Mouse (Mus musculus): Measurements from ENCODE around the gene Gtf3c1. TPM values are rescaled to one million over a fixed set of nuclear protein-coding genes. Genes with fewer than 3 reads are reported as not detected.
"Not testable (repeated sequence)": the region's sequence is repeated elsewhere in the genome, so short reads cannot be mapped to it uniquely, and the experiment has no call there.

Gtf3c1 gene
- total RNA-seq (2021) = 10 to 100 TPM; 36.8 to 43.7 TPM
- long read RNA-seq, experiment 1, full-length matches to known transcripts = 19 of 24 reads
- long read RNA-seq, experiment 1, partial matches to known transcripts = 4 of 24 reads
- long read RNA-seq, experiment 1, other reads (novel, unspliced or antisense) = 1 of 24 reads
- long read RNA-seq, experiment 2, full-length matches to known transcripts = 12 of 21 reads
- long read RNA-seq, experiment 2, partial matches to known transcripts = 6 of 21 reads
- long read RNA-seq, experiment 2, other reads (novel, unspliced or antisense) = 3 of 21 reads

- DNase-seq = peak; percentile 100
Measured at GRCm38 (mm10) chr7:125707593-125708022, at the start of gene Gtf3c1, which contains the start of gene D430042O09Rik. TSS of gene Gtf3c1 (minus strand) at chr7:125707780. TSS of gene D430042O09Rik (plus strand) at chr7:125707888.

GRCm38 (mm10) chr7:125756806-125757205, 49.2 kb upstream of the Gtf3c1 start:
- no peak for DNase-seq

DNA sequence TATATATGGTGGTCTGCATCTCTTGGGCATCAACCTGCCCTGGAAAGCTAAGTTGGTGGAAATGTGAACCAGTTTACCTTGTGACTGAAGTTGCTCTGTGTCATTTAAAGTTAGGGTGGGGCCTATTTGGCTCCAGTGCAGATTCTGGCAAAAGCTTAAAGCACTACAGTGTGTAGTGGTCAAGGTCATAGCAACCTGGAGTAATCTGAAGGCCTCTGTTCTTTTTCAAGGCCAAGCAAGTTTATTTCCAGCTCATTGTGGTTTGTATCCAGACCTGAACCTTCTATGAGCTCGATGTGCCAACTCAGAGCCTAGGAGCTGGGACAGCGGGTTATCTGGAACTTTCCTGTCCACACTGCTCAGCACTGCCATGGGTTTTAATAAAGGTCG, 45.7 kb upstream of the Gtf3c1 start:
- DNase-seq = no peak

DNA sequence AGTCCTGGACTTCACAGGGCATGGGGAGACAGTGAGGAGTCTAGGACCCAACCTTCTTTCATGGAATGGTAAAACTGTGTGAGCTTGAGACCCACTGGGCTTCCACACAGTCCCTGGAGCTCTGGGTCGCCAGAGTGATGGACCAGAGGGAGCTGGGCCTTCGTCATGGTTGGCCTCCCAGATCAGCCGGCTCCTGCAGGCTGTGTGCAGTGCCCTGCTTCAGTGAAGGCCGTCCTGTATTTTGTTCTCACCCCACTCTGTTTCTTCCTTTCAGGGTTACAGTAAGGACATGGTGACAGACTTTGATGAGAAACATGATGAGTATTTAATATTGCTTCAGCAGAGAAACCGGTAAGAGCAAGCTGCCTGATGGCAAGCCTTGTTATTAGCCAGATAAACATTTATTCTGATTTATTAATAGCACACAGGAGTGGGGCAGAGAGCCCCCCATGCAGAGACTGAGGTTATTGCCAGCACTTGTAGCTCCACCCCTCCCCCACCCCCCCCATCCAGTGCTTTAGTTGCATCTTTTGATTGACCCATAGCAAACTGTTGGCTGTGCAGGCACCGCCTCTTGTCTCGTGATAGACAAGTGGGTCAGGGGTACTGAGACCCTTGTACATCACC, 45.2 kb upstream of the Gtf3c1 start:
- no peak for DNase-seq

DNA sequence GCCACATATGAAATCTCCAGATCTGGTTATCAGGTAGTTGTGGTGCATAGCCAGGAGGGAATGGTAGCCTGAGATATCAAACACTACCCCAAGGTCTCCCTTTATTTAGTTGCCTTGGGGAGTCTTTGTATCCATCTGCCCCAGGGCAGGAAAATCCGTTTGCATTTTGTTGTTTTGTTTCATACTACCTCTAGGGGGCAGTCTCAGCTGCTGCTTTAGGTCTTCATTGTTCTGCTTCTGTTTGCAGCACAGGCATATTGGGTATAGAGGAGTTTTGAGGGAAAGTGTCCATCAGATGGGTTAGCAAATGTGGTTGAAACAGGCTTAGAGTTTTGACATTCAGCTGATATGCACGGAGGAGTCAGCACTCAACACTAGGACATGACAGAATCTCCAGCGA, 40.6 kb upstream of the Gtf3c1 start:
- no peak for DNase-seq

DNA sequence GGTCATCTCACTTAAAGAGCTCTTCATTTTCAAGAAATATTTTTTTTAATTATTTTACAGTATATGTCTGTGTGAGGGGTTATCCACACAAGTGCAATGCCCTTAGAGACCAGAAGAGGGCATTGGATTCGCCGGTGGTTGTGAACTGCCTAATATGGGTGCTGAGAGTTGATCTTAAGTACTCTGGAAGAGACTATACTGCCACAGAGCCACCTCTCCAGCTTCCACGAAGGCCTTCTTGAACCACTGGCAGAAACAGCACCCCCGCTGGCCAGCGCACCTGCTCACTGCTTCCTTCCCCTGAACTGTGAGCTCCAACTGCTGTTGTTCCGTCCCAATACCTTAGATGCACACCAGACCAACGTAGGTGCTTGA, 39.7 kb upstream of the Gtf3c1 start:
- DNase-seq = no peak

DNA sequence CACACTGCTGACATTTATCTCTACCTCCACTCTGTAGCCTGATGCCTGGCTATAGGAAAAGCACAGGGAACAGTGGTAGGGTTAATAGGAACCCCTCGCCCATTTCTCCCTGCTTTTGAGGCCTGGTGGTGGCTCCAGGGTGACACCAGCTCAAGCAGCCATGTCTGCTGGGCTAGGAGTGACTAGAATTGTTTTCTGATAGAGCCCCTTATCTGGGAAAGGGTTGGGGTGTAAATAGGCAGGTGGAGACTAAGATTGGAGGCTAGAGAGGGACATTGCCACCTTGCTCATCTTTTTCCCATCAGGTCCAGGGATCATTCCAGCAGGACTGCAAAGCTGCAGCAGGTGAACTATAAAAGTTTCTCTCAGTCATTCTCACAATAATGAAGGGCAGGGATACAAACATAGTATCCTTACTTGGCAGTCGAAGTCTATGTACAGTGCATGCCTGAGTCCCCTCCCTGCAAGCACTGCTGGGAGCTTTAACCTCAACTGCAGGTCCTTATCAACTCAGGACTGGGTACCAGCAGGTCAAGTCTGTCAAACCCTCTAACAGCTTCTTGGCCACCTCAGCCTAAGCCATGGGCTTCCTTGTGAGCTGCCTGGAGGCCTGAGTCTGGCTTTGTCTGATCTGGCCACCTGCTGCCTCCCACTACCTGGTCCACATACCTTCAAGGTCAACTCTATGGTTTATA, 39.2 kb upstream of the Gtf3c1 start:
- no peak for DNase-seq

- DNase-seq = no peak
Measured at GRCm38 (mm10) chr7:125744774-125745173, 37.2 kb upstream of the Gtf3c1 start.

- DNase-seq = no peak
Measured at GRCm38 (mm10) chr7:125741271-125741703, 33.7 kb upstream of the Gtf3c1 start.

DNA sequence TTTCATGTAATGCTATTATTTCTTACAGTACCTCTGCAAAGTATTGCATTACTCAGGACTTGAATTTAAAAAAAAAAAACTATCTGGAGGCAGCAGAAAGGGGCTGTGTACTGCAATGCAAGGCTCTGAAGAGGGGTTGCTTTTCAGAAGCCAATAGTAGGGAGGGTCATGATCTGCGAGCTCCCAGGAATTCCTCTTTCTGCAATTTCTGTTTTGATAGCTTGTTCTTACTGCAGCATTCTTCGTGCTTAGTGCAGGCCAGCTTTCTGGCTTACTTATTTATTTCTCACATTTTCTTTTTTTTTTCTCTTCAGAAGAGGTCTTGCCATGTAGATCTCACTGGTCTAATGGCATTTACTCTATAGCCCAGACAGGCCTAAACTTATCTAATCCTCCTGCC, 32.9 kb upstream of the Gtf3c1 start:
- no peak for DNase-seq

DNA sequence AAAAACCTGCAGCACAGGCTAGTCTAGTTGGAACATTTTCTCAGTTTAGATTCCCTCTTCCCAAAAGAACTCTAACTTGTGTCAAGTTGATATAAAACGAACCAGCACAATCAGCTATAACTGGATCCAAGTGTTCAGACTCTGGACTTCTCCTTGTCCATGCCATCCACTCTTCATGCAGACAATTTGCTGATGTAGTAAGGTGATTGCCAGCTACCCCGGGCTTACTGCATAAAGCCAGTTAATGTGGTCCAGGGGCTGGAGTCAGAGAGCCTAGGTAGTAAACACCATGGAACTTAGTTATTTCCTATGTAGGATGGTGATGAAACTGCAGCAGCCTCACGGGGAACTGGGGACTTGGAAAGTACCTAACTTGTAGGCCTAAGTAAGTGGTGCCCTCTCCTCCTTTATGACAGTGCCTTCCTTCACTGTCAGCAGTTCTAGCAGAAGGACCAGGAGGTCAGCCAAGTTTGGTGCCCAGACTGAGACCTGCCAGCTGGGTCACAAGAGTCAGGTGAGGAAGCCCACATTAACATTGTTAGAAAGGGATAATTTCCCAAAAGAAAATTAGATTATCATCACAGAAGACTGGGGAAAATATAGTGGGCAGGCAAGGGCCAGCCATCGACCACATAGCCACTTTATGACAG, 28.9 kb upstream of the Gtf3c1 start:
- no peak for DNase-seq

DNA sequence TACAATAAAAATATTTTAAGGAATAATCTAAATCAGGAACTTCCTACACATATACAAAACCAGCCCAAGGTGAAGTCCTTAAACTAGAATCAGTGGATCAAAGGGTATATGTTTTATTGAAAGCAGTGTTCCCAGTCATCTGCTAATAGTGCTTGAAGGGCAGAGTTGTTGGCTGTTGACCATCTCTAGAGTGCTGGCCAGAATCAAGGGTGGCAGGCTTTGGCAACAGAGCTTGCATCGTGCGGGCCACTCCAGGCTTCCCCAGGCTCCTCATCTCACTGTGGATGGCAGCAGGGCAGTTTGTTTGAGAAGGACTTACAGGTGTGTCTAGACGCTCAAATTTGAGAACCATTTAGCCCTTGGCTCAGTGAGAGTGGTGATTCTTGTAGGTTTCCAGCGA, 26.2 kb upstream of the Gtf3c1 start:
- DNase-seq = no peak

GRCm38 (mm10) chr7:125731679-125732078, 24.1 kb upstream of the Gtf3c1 start:
- no peak for DNase-seq

DNA sequence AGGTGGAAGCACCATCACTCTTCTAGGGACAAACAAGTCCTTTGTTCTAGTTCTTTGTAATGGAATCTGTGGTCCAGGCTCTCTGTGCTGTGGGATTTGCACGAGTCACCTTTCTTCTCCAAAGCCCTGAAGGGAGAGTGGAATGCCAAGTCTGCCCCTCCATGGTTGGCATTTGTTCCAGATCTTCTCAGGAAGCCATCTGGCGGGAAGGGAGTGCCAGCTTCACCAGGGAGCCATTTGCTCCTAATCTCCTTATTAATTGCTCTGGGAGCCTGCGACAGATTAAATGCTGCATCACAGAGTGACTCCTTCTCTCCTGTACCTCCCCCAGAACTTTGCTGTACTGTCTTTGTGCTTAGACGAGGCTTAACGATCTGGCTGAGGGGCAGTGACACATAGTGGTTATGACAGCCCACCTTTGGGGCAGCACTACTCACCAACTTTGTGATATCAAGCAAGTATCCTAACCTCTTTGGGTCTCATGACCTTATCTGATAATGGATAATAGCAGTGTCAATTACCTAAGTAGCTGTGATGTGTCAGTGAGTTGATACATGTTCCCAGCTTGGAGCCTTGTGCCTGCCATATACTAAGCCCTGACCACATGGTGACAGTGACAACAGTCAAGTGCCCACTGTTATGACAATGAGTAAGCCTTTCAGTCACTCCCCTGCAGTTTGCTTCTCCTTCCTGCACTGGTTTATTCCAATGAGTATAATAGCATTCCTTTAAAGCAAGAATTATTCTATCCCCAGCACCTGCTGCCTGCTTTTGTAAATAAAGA, 15.8 kb upstream of the Gtf3c1 start:
- no peak for DNase-seq

DNA sequence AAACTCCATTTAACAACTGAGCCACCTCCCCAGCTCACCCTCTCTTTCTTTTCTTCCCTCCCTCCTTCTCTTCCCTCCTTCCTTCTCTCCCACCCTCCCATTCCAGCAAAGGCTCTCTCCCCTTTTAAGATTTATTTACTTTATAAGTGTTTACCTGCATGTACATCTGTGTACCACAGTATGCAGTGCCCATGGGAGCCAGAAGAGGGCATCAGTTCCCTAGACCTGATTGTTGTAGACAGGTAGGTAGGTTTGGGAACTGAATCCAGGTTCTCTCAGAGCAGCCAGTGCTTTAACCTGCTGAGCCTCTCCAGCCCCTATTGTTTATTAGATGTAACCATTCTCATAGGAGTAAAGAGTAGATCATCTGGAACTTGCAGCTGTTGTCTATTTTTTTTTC, 14.5 kb upstream of the Gtf3c1 start:
- DNase-seq = no peak

DNA sequence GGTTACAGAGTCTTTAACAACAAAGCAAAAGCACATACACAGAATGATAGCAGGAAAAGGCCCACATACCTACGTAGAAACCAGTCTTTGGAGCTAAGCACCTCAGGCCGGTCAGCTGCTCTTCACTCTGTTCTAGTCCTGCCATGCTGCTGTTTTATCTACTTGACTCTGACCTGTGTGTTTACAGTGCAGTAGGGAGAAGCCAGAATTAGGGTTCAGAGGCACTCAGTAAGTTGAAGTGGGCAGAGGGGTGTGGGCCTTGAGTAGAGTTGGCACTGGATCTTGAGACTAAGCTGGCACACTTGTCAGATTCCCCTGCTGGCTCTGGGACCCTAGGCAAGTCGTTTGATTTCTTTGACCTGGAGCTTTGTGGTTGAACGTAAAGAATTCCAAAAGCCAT, 13.5 kb upstream of the Gtf3c1 start:
- DNase-seq = no peak

DNA sequence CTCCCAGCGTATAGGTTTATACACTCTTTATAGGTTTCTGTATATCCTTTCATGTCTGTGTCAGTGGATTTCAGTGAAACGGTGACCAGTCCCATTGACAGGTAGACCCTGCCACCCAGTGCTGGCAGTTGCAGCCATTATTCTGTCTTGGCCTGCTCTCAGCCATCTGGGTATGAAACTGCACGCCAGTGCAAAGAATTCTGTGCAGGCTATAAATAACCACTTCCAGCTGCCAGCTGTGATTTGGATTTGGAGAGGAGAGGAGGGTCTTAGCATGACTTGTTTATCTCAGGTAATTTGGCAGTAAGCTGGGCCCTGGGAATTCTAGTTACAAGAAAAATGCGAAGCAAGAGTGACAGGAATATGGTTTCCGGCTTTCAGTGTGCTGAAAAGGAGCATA, 12.8 kb upstream of the Gtf3c1 start:
- no peak for DNase-seq

GRCm38 (mm10) chr7:125717612-125718011, 10.0 kb upstream of the Gtf3c1 start:
- DNase-seq = no peak

- no peak for DNase-seq
Measured at GRCm38 (mm10) chr7:125716724-125717123, 9.1 kb upstream of the Gtf3c1 start.

DNA sequence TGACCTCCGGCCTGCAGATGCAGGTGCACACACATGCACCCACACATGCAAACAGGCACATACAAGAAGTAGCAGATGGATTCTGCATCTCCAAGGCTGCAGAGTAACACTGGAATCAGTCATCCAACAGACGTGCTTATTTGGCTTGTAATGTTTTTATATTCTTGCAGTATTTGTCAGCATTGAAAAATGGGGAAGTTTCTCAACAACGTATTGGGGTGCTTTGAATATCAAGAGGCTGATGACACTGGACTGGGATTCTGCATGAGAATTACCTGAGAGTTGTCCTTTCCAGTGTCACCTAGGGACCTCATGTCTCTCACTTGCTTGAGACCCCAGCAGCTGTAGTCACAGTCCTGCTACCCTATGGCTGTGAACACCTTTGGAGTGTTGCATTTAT, 7.2 kb upstream of the Gtf3c1 start:
- DNase-seq = no peak

- not testable (repeated sequence) for DNase-seq
Measured at GRCm38 (mm10) chr7:125713542-125714055, 6.0 kb upstream of the Gtf3c1 start.

GRCm38 (mm10) chr7:125708100-125708499, 520 bp upstream of the Gtf3c1 start:
- no peak for DNase-seq

Measured in gastrocnemius, postnatal 10 days (tissue).